Mouse (Mus musculus): ENCODE results near the gene Olfr1061. TPM values are rescaled to one million over a fixed set of nuclear protein-coding genes. Genes with fewer than 3 reads are reported as not detected.
"Not testable (repeated sequence)": the region's sequence is repeated elsewhere in the genome, so short reads cannot be mapped to it uniquely, and the experiment has no call there.

The Olfr1061 gene
- total and polyA plus RNA-seq, 2 experiments from 2014 or later = not detected

DNA sequence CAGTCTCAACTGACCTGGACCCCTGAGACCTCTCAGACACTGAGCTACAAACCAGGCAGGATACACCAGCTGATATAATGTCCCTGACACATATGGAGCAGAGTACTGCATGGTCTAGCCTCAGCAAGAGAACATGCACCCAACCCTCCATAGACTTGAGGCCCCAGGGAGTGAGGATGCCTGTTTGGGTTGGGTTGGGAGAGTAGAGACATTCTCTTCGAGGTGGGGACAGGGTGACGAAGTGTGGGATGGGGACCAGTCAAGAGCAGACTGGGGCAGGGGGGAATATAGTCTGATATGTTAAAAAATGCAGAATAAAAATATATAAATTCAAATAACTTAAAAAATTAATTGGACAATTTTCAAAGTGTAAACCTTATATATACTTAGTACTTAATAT lies 18.7 kb downstream of the Olfr1061 start:
- ATAC-seq (ENCODE audit: low FRiP score) = no peak
- Histone ChIP-seq H3K27ac (ENCODE audit: low read depth, low read length) (no peak overlapping the region), H3K36me3 (ENCODE audit: insufficient read depth, low read length) (no peaks in the 10 kb centered on the region), H3K4me3 (ENCODE audit: low read depth, low read length) (no peak overlapping the region), H3K4me2 (ENCODE audit: low read depth, low read length, poor library complexity, severe bottlenecking) (no peak overlapping the region), H3K9me3 (ENCODE audit: low read length) (no peaks in the 10 kb centered on the region), H3K4me1 (ENCODE audit: insufficient read depth, low read length) (no peaks in the 10 kb centered on the region), H3K9ac (replicated peaks; ENCODE audit: low read length, poor library complexity, severe bottlenecking) (no peak overlapping the region), H3K27me3 (ENCODE audit: insufficient read depth, low read length) (no peaks in the 10 kb centered on the region)
- no peak for DNase-seq (ENCODE audit: low spot score)
- TF ChIP-seq CTCF (IDR thresholded peaks at IDR 0.05) = no peak
- 88% methylated on average over 2 of the region's 2 CpGs for WGBS

- H3K36me3 ChIP-seq (ENCODE audit: insufficient read depth, low read length); H3K4me2 ChIP-seq (ENCODE audit: low read depth, low read length, poor library complexity, severe bottlenecking); H3K4me3 ChIP-seq (ENCODE audit: low read depth, low read length): not testable (repeated sequence)
Observed at GRCm38 (mm10) chr2:86388461-86388860, 25.4 kb downstream of the Olfr1061 start, which contains the start of gene Olfr1058. TSS of gene Olfr1058 (minus strand) at chr2:86388561.

DNA sequence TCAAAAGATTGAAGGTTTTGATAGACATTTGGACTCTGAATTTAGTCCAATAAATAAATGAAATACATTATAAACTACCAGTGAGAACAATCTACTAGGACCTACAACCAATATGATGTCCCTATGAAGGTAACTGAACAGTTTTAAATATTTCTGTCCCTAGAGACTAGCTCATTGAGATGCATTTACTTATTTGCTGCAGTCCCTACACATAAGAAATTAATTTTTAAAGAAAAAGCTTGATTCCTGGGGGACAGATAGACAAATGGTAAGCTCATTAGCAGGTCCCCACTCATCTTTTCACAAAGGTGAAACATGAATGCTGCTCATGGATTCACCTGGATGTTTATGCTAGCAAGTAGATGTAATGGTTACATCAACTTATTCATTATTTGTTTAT lies 35.6 kb downstream of the Olfr1061 start, which contains the start of gene Olfr1057:
Olfr1057 (minus strand) TSS at position 101 of the 400 bp plus-strand sequence.
- no peak for ATAC-seq (ENCODE audit: low FRiP score)
- no peaks in the 10 kb centered on the region for H3K4me1 ChIP-seq (ENCODE audit: insufficient read depth, low read length)
- no peaks in the 10 kb centered on the region for H3K36me3 ChIP-seq (ENCODE audit: insufficient read depth, low read length)
- no peak within 1 kb of the TSS for H3K9ac ChIP-seq (replicated peaks; ENCODE audit: low read length, poor library complexity, severe bottlenecking)
- H3K4me2 ChIP-seq (ENCODE audit: low read depth, low read length, poor library complexity, severe bottlenecking) = no peak within 1 kb of the TSS
- H3K4me3 ChIP-seq (ENCODE audit: low read depth, low read length) = no peak within 1 kb of the TSS
- H3K27me3 ChIP-seq (ENCODE audit: insufficient read depth, low read length) = no peaks in the 10 kb centered on the region
- no peak for DNase-seq (ENCODE audit: low spot score)
- no peaks in the 10 kb centered on the region for H3K9me3 ChIP-seq (ENCODE audit: low read length)
- no peak for TF ChIP-seq CTCF (IDR thresholded peaks at IDR 0.05)
- H3K27ac ChIP-seq (ENCODE audit: low read depth, low read length) = no peak within 1 kb of the TSS

More at GRCm38 (mm10) chr2:86388461-86388860, 25.4 kb downstream of the Olfr1061 start, which contains the start of gene Olfr1058:
- DNase-seq (ENCODE audit: low spot score); H3K9me3 ChIP-seq (ENCODE audit: low read length); H3K9ac ChIP-seq (replicated peaks; ENCODE audit: low read length, poor library complexity, severe bottlenecking); H3K27ac ChIP-seq (ENCODE audit: low read depth, low read length); H3K27me3 ChIP-seq (ENCODE audit: insufficient read depth, low read length); H3K4me1 ChIP-seq (ENCODE audit: insufficient read depth, low read length); ATAC-seq (ENCODE audit: low FRiP score): not testable (repeated sequence)

DNA sequence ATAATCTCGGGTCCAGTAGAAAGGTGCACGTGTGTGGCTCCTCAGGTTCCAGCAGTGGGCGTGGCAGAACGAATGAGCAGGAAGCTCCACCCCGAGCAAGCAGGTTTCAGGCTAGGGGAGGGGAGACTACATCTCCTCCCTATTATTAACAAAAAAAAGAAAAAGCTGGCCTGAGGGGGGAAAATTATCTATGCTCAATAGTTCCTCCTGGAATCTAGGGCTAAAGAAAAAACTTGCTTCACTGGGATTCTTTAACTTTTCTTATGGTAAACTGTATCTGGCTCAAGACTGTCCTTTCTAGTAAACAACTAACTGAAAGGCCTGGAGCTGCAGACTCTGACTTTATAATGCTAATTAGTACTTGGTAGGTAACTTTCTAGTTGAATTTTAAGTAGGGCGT lies 47.5 kb downstream of the Olfr1061 start:
- not testable (repeated sequence) for DNase-seq (ENCODE audit: low spot score); H3K9ac ChIP-seq (replicated peaks; ENCODE audit: low read length, poor library complexity, severe bottlenecking); H3K4me1 ChIP-seq (ENCODE audit: insufficient read depth, low read length); ATAC-seq (ENCODE audit: low FRiP score); H3K4me3 ChIP-seq (ENCODE audit: low read depth, low read length); H3K36me3 ChIP-seq (ENCODE audit: insufficient read depth, low read length); H3K4me2 ChIP-seq (ENCODE audit: low read depth, low read length, poor library complexity, severe bottlenecking); H3K27ac ChIP-seq (ENCODE audit: low read depth, low read length); H3K9me3 ChIP-seq (ENCODE audit: low read length); H3K27me3 ChIP-seq (ENCODE audit: insufficient read depth, low read length)
- no CpG with 5 or more reads among the region's 6 CpGs for WGBS

Other genes starting within 250 kb of the Olfr1061 start
- not detected in 2 replicates for gene Olfr1043, start 246.5 kb downstream of the Olfr1061 start, total RNA-seq (2014; rRNA removed)
- not detected in 2 replicates for gene Olfr1043, start 246.5 kb downstream of the Olfr1061 start, polyA plus RNA-seq (2015; fragmentation: Nextera tagmentation; extraction: Ambion mirVana)
- gene Olfr1044, start 236.2 kb downstream of the Olfr1061 start, total RNA-seq (2014; rRNA removed) = not detected in 2 replicates
- not detected in 2 replicates for gene Olfr1044, start 236.2 kb downstream of the Olfr1061 start, polyA plus RNA-seq (2015; fragmentation: Nextera tagmentation; extraction: Ambion mirVana)
- gene Olfr52, start 228.4 kb downstream of the Olfr1061 start, total RNA-seq (2014; rRNA removed) = not detected in 2 replicates
- not detected in 2 replicates for gene Olfr52, start 228.4 kb downstream of the Olfr1061 start, polyA plus RNA-seq (2015; fragmentation: Nextera tagmentation; extraction: Ambion mirVana)
- not detected in 2 replicates for gene Olfr1045, start 211.0 kb downstream of the Olfr1061 start, total RNA-seq (2014; rRNA removed)
- not detected in 2 replicates for gene Olfr1045, start 211.0 kb downstream of the Olfr1061 start, polyA plus RNA-seq (2015; fragmentation: Nextera tagmentation; extraction: Ambion mirVana)
- not detected in 2 replicates for gene Olfr1046, start 194.7 kb downstream of the Olfr1061 start, total RNA-seq (2014; rRNA removed)
- not detected in 2 replicates for gene Olfr1046, start 194.7 kb downstream of the Olfr1061 start, polyA plus RNA-seq (2015; fragmentation: Nextera tagmentation; extraction: Ambion mirVana)
- gene Olfr1047, start 182.6 kb downstream of the Olfr1061 start, total RNA-seq (2014; rRNA removed) = not detected in 2 replicates
- not detected in 2 replicates for gene Olfr1047, start 182.6 kb downstream of the Olfr1061 start, polyA plus RNA-seq (2015; fragmentation: Nextera tagmentation; extraction: Ambion mirVana)
- gene Olfr1048, start 173.8 kb downstream of the Olfr1061 start, total RNA-seq (2014; rRNA removed) = not detected in 2 replicates
- gene Olfr1048, start 173.8 kb downstream of the Olfr1061 start, polyA plus RNA-seq (2015; fragmentation: Nextera tagmentation; extraction: Ambion mirVana) = not detected in 2 replicates
- gene Olfr1049, start 155.7 kb downstream of the Olfr1061 start, total RNA-seq (2014; rRNA removed) = not detected in 2 replicates
- not detected in 2 replicates for gene Olfr1049, start 155.7 kb downstream of the Olfr1061 start, polyA plus RNA-seq (2015; fragmentation: Nextera tagmentation; extraction: Ambion mirVana)
- gene Olfr1051, start 135.0 kb downstream of the Olfr1061 start, total RNA-seq (2014; rRNA removed) = not detected in 2 replicates
- not detected in 2 replicates for gene Olfr1051, start 135.0 kb downstream of the Olfr1061 start, polyA plus RNA-seq (2015; fragmentation: Nextera tagmentation; extraction: Ambion mirVana)
- not detected in 2 replicates for gene Olfr1052, start 121.6 kb downstream of the Olfr1061 start, total RNA-seq (2014; rRNA removed)
- not detected in 2 replicates for gene Olfr1052, start 121.6 kb downstream of the Olfr1061 start, polyA plus RNA-seq (2015; fragmentation: Nextera tagmentation; extraction: Ambion mirVana)
- not detected in 2 replicates for gene Olfr1053, start 98.8 kb downstream of the Olfr1061 start, total RNA-seq (2014; rRNA removed)
- gene Olfr1053, start 98.8 kb downstream of the Olfr1061 start, polyA plus RNA-seq (2015; fragmentation: Nextera tagmentation; extraction: Ambion mirVana) = not detected in 2 replicates
- not detected in 2 replicates for gene Olfr1054, start 78.6 kb downstream of the Olfr1061 start, total RNA-seq (2014; rRNA removed)
- gene Olfr1054, start 78.6 kb downstream of the Olfr1061 start, polyA plus RNA-seq (2015; fragmentation: Nextera tagmentation; extraction: Ambion mirVana) = not detected in 2 replicates
- gene Olfr1055, start 63.8 kb downstream of the Olfr1061 start, total RNA-seq (2014; rRNA removed) = not detected in 2 replicates
- gene Olfr1055, start 63.8 kb downstream of the Olfr1061 start, polyA plus RNA-seq (2015; fragmentation: Nextera tagmentation; extraction: Ambion mirVana) = not detected in 2 replicates
- not detected in 2 replicates for gene Olfr1056, start 51.6 kb downstream of the Olfr1061 start, total RNA-seq (2014; rRNA removed)
- gene Olfr1056, start 51.6 kb downstream of the Olfr1061 start, polyA plus RNA-seq (2015; fragmentation: Nextera tagmentation; extraction: Ambion mirVana) = not detected in 2 replicates
- not detected in 2 replicates for gene Olfr1057, start 35.7 kb downstream of the Olfr1061 start, total RNA-seq (2014; rRNA removed)
- gene Olfr1057, start 35.7 kb downstream of the Olfr1061 start, polyA plus RNA-seq (2015; fragmentation: Nextera tagmentation; extraction: Ambion mirVana) = not detected in 2 replicates
- not detected in 2 replicates for gene Olfr1058, start 25.5 kb downstream of the Olfr1061 start, total RNA-seq (2014; rRNA removed)
- gene Olfr1058, start 25.5 kb downstream of the Olfr1061 start, polyA plus RNA-seq (2015; fragmentation: Nextera tagmentation; extraction: Ambion mirVana) = not detected in 2 replicates
- not detected in 2 replicates for gene Olfr1062, start 12.7 kb upstream of the Olfr1061 start, total RNA-seq (2014; rRNA removed)
- gene Olfr1062, start 12.7 kb upstream of the Olfr1061 start, polyA plus RNA-seq (2015; fragmentation: Nextera tagmentation; extraction: Ambion mirVana) = not detected in 2 replicates
- not detected in 2 replicates for gene Olfr1065, start 36.5 kb upstream of the Olfr1061 start, total RNA-seq (2014; rRNA removed)
- not detected in 2 replicates for gene Olfr1065, start 36.5 kb upstream of the Olfr1061 start, polyA plus RNA-seq (2015; fragmentation: Nextera tagmentation; extraction: Ambion mirVana)
- not detected in 2 replicates for gene Olfr1066, start 42.2 kb upstream of the Olfr1061 start, total RNA-seq (2014; rRNA removed)
- not detected in 2 replicates for gene Olfr1066, start 42.2 kb upstream of the Olfr1061 start, polyA plus RNA-seq (2015; fragmentation: Nextera tagmentation; extraction: Ambion mirVana)
- gene Olfr228, start 73.3 kb upstream of the Olfr1061 start, total RNA-seq (2014; rRNA removed) = not detected in 2 replicates
- gene Olfr228, start 73.3 kb upstream of the Olfr1061 start, polyA plus RNA-seq (2015; fragmentation: Nextera tagmentation; extraction: Ambion mirVana) = not detected in 2 replicates
- gene Olfr1076, start 94.4 kb upstream of the Olfr1061 start, total RNA-seq (2014; rRNA removed) = not detected in 2 replicates
- gene Olfr1076, start 94.4 kb upstream of the Olfr1061 start, polyA plus RNA-seq (2015; fragmentation: Nextera tagmentation; extraction: Ambion mirVana) = not detected in 2 replicates
- not detected in 2 replicates for gene Olfr1079, start 128.4 kb upstream of the Olfr1061 start, total RNA-seq (2014; rRNA removed)
- not detected in 2 replicates for gene Olfr1079, start 128.4 kb upstream of the Olfr1061 start, polyA plus RNA-seq (2015; fragmentation: Nextera tagmentation; extraction: Ambion mirVana)
- gene Olfr1080, start 144.2 kb upstream of the Olfr1061 start, total RNA-seq (2014; rRNA removed) = not detected in 2 replicates
- not detected in 2 replicates for gene Olfr1080, start 144.2 kb upstream of the Olfr1061 start, polyA plus RNA-seq (2015; fragmentation: Nextera tagmentation; extraction: Ambion mirVana)
- gene Olfr1082, start 184.9 kb upstream of the Olfr1061 start, total RNA-seq (2014; rRNA removed) = not detected in 2 replicates
- not detected in 2 replicates for gene Olfr1082, start 184.9 kb upstream of the Olfr1061 start, polyA plus RNA-seq (2015; fragmentation: Nextera tagmentation; extraction: Ambion mirVana)
- gene Olfr1084, start 225.7 kb upstream of the Olfr1061 start, total RNA-seq (2014; rRNA removed) = not detected in 2 replicates
- not detected in 2 replicates for gene Olfr1084, start 225.7 kb upstream of the Olfr1061 start, polyA plus RNA-seq (2015; fragmentation: Nextera tagmentation; extraction: Ambion mirVana)
- gene Olfr1085, start 248.0 kb upstream of the Olfr1061 start, total RNA-seq (2014; rRNA removed) = not detected in 2 replicates
- not detected in 2 replicates for gene Olfr1085, start 248.0 kb upstream of the Olfr1061 start, polyA plus RNA-seq (2015; fragmentation: Nextera tagmentation; extraction: Ambion mirVana)

Measured in midbrain, postnatal 0 days (tissue).